Mouse (Mus musculus): ENCODE results near the gene Scn3b. TPM values are rescaled to one million over a fixed set of nuclear protein-coding genes. Genes with fewer than 3 reads are reported as not detected.

The Scn3b gene
- polyA plus RNA-seq, 1 experiment from 2014 or later, result 194 TPM

GRCm38 (mm10) chr9:40317735-40318134 is 48.7 kb downstream of the Scn3b start:
- 94% methylated on average over 4 of the region's 4 CpGs for WGBS
- no peak overlapping the region for H3K4me3 ChIP-seq (ENCODE audit: low read depth, low read length)

DNA sequence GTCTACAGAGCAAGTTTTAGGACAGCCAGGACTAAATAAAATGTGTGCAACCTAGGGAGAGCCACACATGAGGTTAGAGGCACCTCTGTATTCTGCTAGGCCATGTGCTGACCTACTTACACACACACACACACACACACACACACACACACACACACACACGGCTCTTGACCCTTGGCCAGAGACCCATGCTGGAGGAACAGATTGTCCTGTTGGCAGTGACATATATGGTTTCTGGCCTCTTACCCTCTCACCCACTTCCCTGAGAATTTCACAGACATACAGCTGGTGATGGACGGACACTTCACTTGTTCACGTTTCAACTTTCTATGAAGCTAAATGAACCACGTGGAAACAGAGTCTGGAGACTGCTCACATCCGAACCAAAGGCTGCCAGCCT is 49.8 kb downstream of the Scn3b start:
- 92% methylated on average over 5 of the region's 5 CpGs for WGBS
- Histone ChIP-seq H3K9me3 (replicated peaks; ENCODE audit: control insufficient read depth, low read length, poor library complexity, severe bottlenecking) (no peaks in the 10 kb centered on the region), H3K4me1 (ENCODE audit: control insufficient read depth, insufficient read depth, low read length) (no peaks in the 10 kb centered on the region), H3K36me3 (ENCODE audit: control insufficient read depth, insufficient read depth, low read length) (peaks cover 21% of the 10 kb centered on the region), H3K4me2 (ENCODE audit: low read length) (no peak overlapping the region), H3K27ac (ENCODE audit: low read length) (no peak overlapping the region), H3K27me3 (ENCODE audit: control insufficient read depth, insufficient read depth, low read depth, low read length) (no peaks in the 10 kb centered on the region), H3K9ac (ENCODE audit: low read depth, low read length) (no peak overlapping the region), H3K4me3 (ENCODE audit: low read depth, low read length) (no peak overlapping the region)
- no peak for ATAC-seq

More at GRCm38 (mm10) chr9:40317735-40318134, 48.7 kb downstream of the Scn3b start:
- Histone ChIP-seq H3K27me3 (ENCODE audit: control insufficient read depth, insufficient read depth, low read depth, low read length) (no peaks in the 10 kb centered on the region), H3K36me3 (ENCODE audit: control insufficient read depth, insufficient read depth, low read length) (peaks cover 20% of the 10 kb centered on the region), H3K9ac (ENCODE audit: low read depth, low read length) (no peak overlapping the region), H3K27ac (ENCODE audit: low read length) (no peak overlapping the region), H3K9me3 (replicated peaks; ENCODE audit: control insufficient read depth, low read length, poor library complexity, severe bottlenecking) (no peaks in the 10 kb centered on the region), H3K4me2 (ENCODE audit: low read length) (no peak overlapping the region), H3K4me1 (ENCODE audit: control insufficient read depth, insufficient read depth, low read length) (no peaks in the 10 kb centered on the region)
- ATAC-seq, result no peak

- H3K9me3 ChIP-seq (replicated peaks; ENCODE audit: control insufficient read depth, low read length, poor library complexity, severe bottlenecking), result no peaks in the 10 kb centered on the region
- no peak overlapping the region for H3K4me3 ChIP-seq (ENCODE audit: low read depth, low read length)
- H3K4me1 ChIP-seq (ENCODE audit: control insufficient read depth, insufficient read depth, low read length), result no peaks in the 10 kb centered on the region
- H3K9ac ChIP-seq (ENCODE audit: low read depth, low read length), result no peak overlapping the region
- no peaks in the 10 kb centered on the region for H3K27me3 ChIP-seq (ENCODE audit: control insufficient read depth, insufficient read depth, low read depth, low read length)
- peaks cover 20% of the 10 kb centered on the region for H3K36me3 ChIP-seq (ENCODE audit: control insufficient read depth, insufficient read depth, low read length)
- ATAC-seq, result no peak
- no peak overlapping the region for H3K4me2 ChIP-seq (ENCODE audit: low read length)
- whole genome bisulfite sequencing, result 88% methylated on average over 8 of the region's 8 CpGs
- H3K27ac ChIP-seq (ENCODE audit: low read length), result no peak overlapping the region
These were observed 51.4 kb downstream of the Scn3b start for GRCm38 (mm10) chr9:40320405-40320804.

DNA sequence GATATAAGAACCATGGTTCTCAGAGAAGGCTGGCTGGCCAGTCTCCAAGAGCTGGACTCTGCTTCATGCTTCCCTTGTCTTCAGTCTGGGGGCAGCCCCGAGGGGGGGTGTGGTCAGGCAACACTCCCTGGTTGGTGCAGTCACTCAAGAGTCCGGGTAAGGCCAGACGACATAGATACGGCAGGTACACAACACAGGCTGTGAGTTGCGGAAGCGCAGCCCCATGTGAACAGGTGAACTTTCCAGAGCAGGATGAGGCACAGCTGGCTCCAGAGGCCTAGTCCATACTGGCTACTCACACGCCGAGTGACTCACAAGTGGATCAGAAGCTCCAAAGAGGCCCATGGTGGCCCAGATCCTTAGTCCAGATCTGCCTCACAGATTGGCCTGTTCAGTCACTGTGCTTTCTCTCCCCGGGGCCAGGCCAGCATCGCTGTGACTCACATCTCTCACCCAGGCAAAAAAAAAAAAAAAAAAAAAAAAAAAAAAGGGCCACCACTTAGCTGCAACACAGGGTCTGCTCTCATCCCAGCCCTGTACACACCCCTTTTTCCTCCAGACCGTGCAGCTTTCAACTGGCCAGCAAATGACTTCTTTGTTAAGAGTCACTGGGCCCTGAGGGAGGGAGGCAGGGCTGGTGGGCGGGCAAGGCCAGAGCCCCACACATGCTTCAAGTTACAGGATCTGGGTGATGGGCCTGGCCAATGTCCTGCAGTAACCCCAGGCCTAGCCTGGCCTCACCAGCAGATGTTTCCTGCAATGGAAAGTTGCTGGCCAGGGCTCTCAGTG is 52.1 kb downstream of the Scn3b start:
- H3K4me2 ChIP-seq (ENCODE audit: low read length), result no peak overlapping the region
- no peak overlapping the region for H3K4me3 ChIP-seq (ENCODE audit: low read depth, low read length)
- H3K27me3 ChIP-seq (ENCODE audit: control insufficient read depth, insufficient read depth, low read depth, low read length), result no peaks in the 10 kb centered on the region
- H3K27ac ChIP-seq (ENCODE audit: low read length), result no peak overlapping the region
- H3K9ac ChIP-seq (ENCODE audit: low read depth, low read length), result no peak overlapping the region
- no peaks in the 10 kb centered on the region for H3K9me3 ChIP-seq (replicated peaks; ENCODE audit: control insufficient read depth, low read length, poor library complexity, severe bottlenecking)
- no peak for ATAC-seq
- no peaks in the 10 kb centered on the region for H3K4me1 ChIP-seq (ENCODE audit: control insufficient read depth, insufficient read depth, low read length)
- 52% methylated on average over 12 of the region's 12 CpGs for WGBS
- H3K36me3 ChIP-seq (ENCODE audit: control insufficient read depth, insufficient read depth, low read length), result peaks cover 24% of the 10 kb centered on the region; the same call in 1 of the 2 replicates

DNA sequence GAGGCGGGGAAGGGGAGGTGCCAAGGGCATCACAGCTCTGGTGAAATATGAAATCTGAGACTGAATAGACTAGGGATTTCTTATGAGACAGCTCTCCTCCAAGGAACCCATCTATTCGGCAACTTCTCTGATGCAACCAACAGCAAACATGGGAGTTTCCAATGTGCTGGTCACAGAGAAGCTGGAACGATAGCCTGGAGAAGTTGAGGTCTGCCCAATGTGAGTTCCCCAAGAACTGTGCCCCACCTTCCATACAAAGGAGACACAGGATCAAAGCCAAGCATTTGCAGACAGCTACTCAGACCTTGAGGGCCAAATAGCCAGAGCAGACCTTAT is 52.6 kb downstream of the Scn3b start:
- ATAC-seq, result no peak
- no peak overlapping the region for H3K9ac ChIP-seq (ENCODE audit: low read depth, low read length)
- H3K27ac ChIP-seq (ENCODE audit: low read length), result no peak overlapping the region
- H3K4me1 ChIP-seq (ENCODE audit: control insufficient read depth, insufficient read depth, low read length), result no peaks in the 10 kb centered on the region
- no peak overlapping the region for H3K4me2 ChIP-seq (ENCODE audit: low read length)
- peaks cover 25% of the 10 kb centered on the region; the same call in 1 of the 2 replicates for H3K36me3 ChIP-seq (ENCODE audit: control insufficient read depth, insufficient read depth, low read length)
- H3K9me3 ChIP-seq (replicated peaks; ENCODE audit: control insufficient read depth, low read length, poor library complexity, severe bottlenecking), result no peaks in the 10 kb centered on the region
- 94% methylated on average over 3 of the region's 3 CpGs for WGBS
- H3K27me3 ChIP-seq (ENCODE audit: control insufficient read depth, insufficient read depth, low read depth, low read length), result no peaks in the 10 kb centered on the region
- H3K4me3 ChIP-seq (ENCODE audit: low read depth, low read length), result no peak overlapping the region

DNA sequence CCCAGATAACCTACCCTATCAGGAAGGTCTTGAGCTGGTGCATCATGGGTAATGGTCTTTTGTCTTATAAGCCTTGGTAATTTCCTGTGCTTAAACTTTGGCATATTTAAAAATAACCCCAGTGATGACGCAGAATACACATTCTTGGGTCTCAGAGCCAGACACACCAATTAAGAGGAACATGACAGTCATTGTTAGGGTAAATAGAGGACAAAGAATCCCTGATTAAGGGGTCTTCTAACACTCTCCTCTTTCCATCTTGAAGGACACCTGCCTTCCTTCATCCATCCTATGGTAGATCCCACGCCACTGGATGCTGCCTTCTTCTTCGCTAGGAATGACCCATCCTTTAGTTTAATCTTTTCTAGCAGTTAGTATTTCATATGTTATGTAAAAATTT is 53.4 kb downstream of the Scn3b start:
- H3K9me3 ChIP-seq (replicated peaks; ENCODE audit: control insufficient read depth, low read length, poor library complexity, severe bottlenecking), result no peaks in the 10 kb centered on the region
- H3K9ac ChIP-seq (ENCODE audit: low read depth, low read length), result no peak overlapping the region
- no peaks in the 10 kb centered on the region for H3K4me1 ChIP-seq (ENCODE audit: control insufficient read depth, insufficient read depth, low read length)
- H3K4me2 ChIP-seq (ENCODE audit: low read length), result no peak overlapping the region
- WGBS, result 87% methylated on average over 3 of the region's 3 CpGs
- no peak overlapping the region for H3K4me3 ChIP-seq (ENCODE audit: low read depth, low read length)
- peaks cover 18% of the 10 kb centered on the region; the same call in 1 of the 2 replicates for H3K36me3 ChIP-seq (ENCODE audit: control insufficient read depth, insufficient read depth, low read length)
- no peak overlapping the region for H3K27ac ChIP-seq (ENCODE audit: low read length)
- no peak for ATAC-seq
- no peaks in the 10 kb centered on the region for H3K27me3 ChIP-seq (ENCODE audit: control insufficient read depth, insufficient read depth, low read depth, low read length)

GRCm38 (mm10) chr9:40323171-40323570 is 54.2 kb downstream of the Scn3b start:
- H3K4me3 ChIP-seq (ENCODE audit: low read depth, low read length), result no peak overlapping the region
- H3K27me3 ChIP-seq (ENCODE audit: control insufficient read depth, insufficient read depth, low read depth, low read length), result no peaks in the 10 kb centered on the region
- no peak overlapping the region for H3K9ac ChIP-seq (ENCODE audit: low read depth, low read length)
- no peaks in the 10 kb centered on the region for H3K9me3 ChIP-seq (replicated peaks; ENCODE audit: control insufficient read depth, low read length, poor library complexity, severe bottlenecking)
- no peak overlapping the region for H3K27ac ChIP-seq (ENCODE audit: low read length)
- H3K4me1 ChIP-seq (ENCODE audit: control insufficient read depth, insufficient read depth, low read length), result no peaks in the 10 kb centered on the region
- no peak for ATAC-seq
- WGBS, result 91% methylated on average over 5 of the region's 5 CpGs
- no peak overlapping the region for H3K4me2 ChIP-seq (ENCODE audit: low read length)
- H3K36me3 ChIP-seq (ENCODE audit: control insufficient read depth, insufficient read depth, low read length), result peaks cover 21% of the 10 kb centered on the region; the same call in 1 of the 2 replicates

GRCm38 (mm10) chr9:40323773-40324172 is 54.8 kb downstream of the Scn3b start:
- H3K4me3 ChIP-seq (ENCODE audit: low read depth, low read length), result no peak overlapping the region
- peaks cover 26% of the 10 kb centered on the region; the same call in 1 of the 2 replicates for H3K36me3 ChIP-seq (ENCODE audit: control insufficient read depth, insufficient read depth, low read length)
- no peaks in the 10 kb centered on the region for H3K27me3 ChIP-seq (ENCODE audit: control insufficient read depth, insufficient read depth, low read depth, low read length)
- WGBS, result 76% methylated on average over 6 of the region's 6 CpGs
- ATAC-seq, result no peak
- H3K4me1 ChIP-seq (ENCODE audit: control insufficient read depth, insufficient read depth, low read length), result no peaks in the 10 kb centered on the region
- no peak overlapping the region for H3K9ac ChIP-seq (ENCODE audit: low read depth, low read length)
- no peaks in the 10 kb centered on the region for H3K9me3 ChIP-seq (replicated peaks; ENCODE audit: control insufficient read depth, low read length, poor library complexity, severe bottlenecking)
- H3K4me2 ChIP-seq (ENCODE audit: low read length), result no peak overlapping the region
- H3K27ac ChIP-seq (ENCODE audit: low read length), result no peak overlapping the region

DNA sequence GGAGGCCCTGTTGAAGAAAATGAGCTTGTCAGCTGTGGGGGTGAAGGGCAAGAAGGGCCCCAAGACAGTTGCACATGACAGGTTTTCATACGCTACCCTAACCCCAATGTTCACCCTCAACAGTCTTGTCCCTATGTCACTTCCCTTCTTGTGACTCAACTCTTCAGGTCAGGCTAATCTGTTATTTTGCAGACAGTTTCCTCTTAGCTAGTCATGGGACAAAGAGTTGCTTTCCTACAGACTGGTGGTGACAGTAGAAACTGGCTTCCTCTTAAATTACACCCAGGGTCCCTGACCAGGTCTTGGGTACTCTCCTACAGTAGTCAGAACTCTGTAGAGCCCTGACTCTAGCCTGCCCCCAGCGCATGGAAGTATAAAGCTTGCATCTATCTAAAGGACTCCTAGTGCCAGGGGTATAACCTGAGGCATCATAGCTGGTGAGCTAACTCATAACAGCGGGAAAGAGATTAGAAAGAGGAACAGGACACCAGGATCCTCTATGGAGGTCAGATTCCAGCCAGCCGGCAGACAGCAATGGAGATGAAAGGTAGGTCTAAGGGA is 55.3 kb downstream of the Scn3b start:
- H3K27ac ChIP-seq (ENCODE audit: low read length), result no peak overlapping the region
- no peak for ATAC-seq
- H3K27me3 ChIP-seq (ENCODE audit: control insufficient read depth, insufficient read depth, low read depth, low read length), result no peaks in the 10 kb centered on the region
- no peaks in the 10 kb centered on the region for H3K9me3 ChIP-seq (replicated peaks; ENCODE audit: control insufficient read depth, low read length, poor library complexity, severe bottlenecking)
- H3K4me3 ChIP-seq (ENCODE audit: low read depth, low read length), result no peak overlapping the region
- H3K4me2 ChIP-seq (ENCODE audit: low read length), result no peak overlapping the region
- no peaks in the 10 kb centered on the region for H3K4me1 ChIP-seq (ENCODE audit: control insufficient read depth, insufficient read depth, low read length)
- H3K9ac ChIP-seq (ENCODE audit: low read depth, low read length), result no peak overlapping the region
- WGBS, result over 99% methylated on average over 4 of the region's 4 CpGs
- H3K36me3 ChIP-seq (ENCODE audit: control insufficient read depth, insufficient read depth, low read length), result peaks cover 26% of the 10 kb centered on the region; the same call in 1 of the 2 replicates
